Comparison of ENCODE assay signal across 8 mouse cellular contexts in genomic region chr2:93849505-93850089, GRCm38 (mm10). TPM values are rescaled to one million over a fixed set of nuclear protein-coding genes. Genes with fewer than 3 reads are reported as not detected.
DNase-seq lines count a peak whose midpoint lies in the region; ATAC-seq and TF ChIP-seq lines count a peak whose summit lies in the region.

Gene Accs (minus strand): TSS chr2:93849943.

- peaks cover 2% of the 10 kb centered on the region for H3K4me1 ChIP-seq in ES-Bruce4 (ENCODE audit: control insufficient read depth, insufficient read depth, low read length)
- H3K4me1 ChIP-seq in forebrain, embryonic 12.5 days: peaks cover 14% of the 10 kb centered on the region
- peaks cover 8% of the 10 kb centered on the region; the same call in 1 of the 2 replicates for H3K4me1 ChIP-seq in liver, postnatal 0 days (ENCODE audit: insufficient read depth)
- peaks cover 30% of the 10 kb centered on the region for H3K4me1 ChIP-seq in neural tube, embryonic 13.5 days (replicated peaks)

- no peaks in the 10 kb centered on the region for H3K27me3 ChIP-seq in ES-Bruce4 (ENCODE audit: control insufficient read depth, insufficient read depth, low read length, poor library complexity, severe bottlenecking)
- H3K27me3 ChIP-seq in forebrain, embryonic 12.5 days: peaks cover 11% of the 10 kb centered on the region; the same call in 1 of the 2 replicates
- no peaks in the 10 kb centered on the region for H3K27me3 ChIP-seq in liver, postnatal 0 days (ENCODE audit: insufficient read depth, low read length)
- H3K27me3 ChIP-seq in neural tube, embryonic 13.5 days: no peaks in the 10 kb centered on the region

- TF ChIP-seq EP300 in ES-Bruce4 (IDR thresholded peaks at IDR 0.05; ENCODE audit: insufficient read depth, low read depth, low read length): no peak
- TF ChIP-seq EP300 in liver, postnatal 0 days (IDR thresholded peaks at IDR 0.05; ENCODE audit: low read depth): no peak

- TF ChIP-seq POLR2A in ES-Bruce4 (IDR thresholded peaks at IDR 0.05; ENCODE audit: insufficient read depth, low read length): no peak

- intact Hi-C loops in heart, postnatal 10 days (cut with DNase I): no loop called here

- peak within 1 kb of the TSS; percentile 11 for H3K27ac ChIP-seq in ES-Bruce4 (ENCODE audit: insufficient read depth, low read length)
- peak within 1 kb of the TSS; percentile 81 for H3K27ac ChIP-seq in forebrain, embryonic 12.5 days
- peak within 1 kb of the TSS; percentile 70 for H3K27ac ChIP-seq in liver, postnatal 0 days (ENCODE audit: low read depth)
- peak within 1 kb of the TSS; percentile 82 for H3K27ac ChIP-seq in neural tube, embryonic 13.5 days (replicated peaks)

- no peaks in the 10 kb centered on the region for H3K36me3 ChIP-seq in ES-Bruce4 (ENCODE audit: control insufficient read depth, insufficient read depth, low read length, poor library complexity, severe bottlenecking)
- H3K36me3 ChIP-seq in forebrain, embryonic 12.5 days (replicated peaks): peaks cover 14% of the 10 kb centered on the region
- no peaks in the 10 kb centered on the region; the same call in 1 of the 2 replicates for H3K36me3 ChIP-seq in liver, postnatal 0 days (replicated peaks; ENCODE audit: insufficient read depth, low read length)
- peaks cover 10% of the 10 kb centered on the region for H3K36me3 ChIP-seq in neural tube, embryonic 13.5 days

- peak within 1 kb of the TSS; percentile 75 for H3K9ac ChIP-seq in ES-Bruce4 (ENCODE audit: low read depth, poor library complexity, severe bottlenecking)
- H3K9ac ChIP-seq in forebrain, embryonic 12.5 days: peak within 1 kb of the TSS; percentile 82
- peak within 1 kb of the TSS; percentile 75 for H3K9ac ChIP-seq in liver, postnatal 0 days (replicated peaks)
- peak within 1 kb of the TSS; percentile 78 for H3K9ac ChIP-seq in neural tube, embryonic 13.5 days

- peak; percentile 81 for ATAC-seq in cerebellum, adult (ENCODE audit: insufficient number of reproducible peaks, low FRiP score, low TSS enrichment)
- peak; percentile 88 for ATAC-seq in forebrain, embryonic 12.5 days (ENCODE audit: low FRiP score)
- peak; percentile 80 for ATAC-seq in liver, postnatal 0 days
- peak; percentile 81 for ATAC-seq in neural tube, embryonic 13.5 days (ENCODE audit: low read depth)

- TF ChIP-seq CTCF in ES-Bruce4 (IDR thresholded peaks at IDR 0.05; ENCODE audit: low read depth, low read length): peak; percentile 32
- peak; percentile 62 for TF ChIP-seq CTCF in liver, postnatal 0 days (IDR thresholded peaks at IDR 0.05; ENCODE audit: low read depth)

- WGBS in forebrain, embryonic 12.5 days: under 1% methylated on average over 28 of the region's 28 CpGs
- under 1% methylated on average over 28 of the region's 28 CpGs for WGBS in liver, postnatal 0 days (ENCODE audit: insufficient replicate concordance)
- WGBS in neural tube, embryonic 13.5 days: under 1% methylated on average over 28 of the region's 28 CpGs

- DNase-seq in heart, postnatal 10 days: peak; percentile 80 to 85
- peak; percentile 84 to 91 for DNase-seq in kidney, postnatal 4 days
- peak; percentile 73 for DNase-seq in liver, postnatal 0 days
- DNase-seq in telencephalon, adult 2 months (ENCODE audit: low read depth, low spot score): peak; percentile 59

- peak within 1 kb of the TSS; percentile 63 for H3K4me2 ChIP-seq in forebrain, embryonic 12.5 days
- H3K4me2 ChIP-seq in liver, postnatal 0 days (ENCODE audit: low read depth, low read length): peak within 1 kb of the TSS; percentile 93
- H3K4me2 ChIP-seq in neural tube, embryonic 13.5 days: peak within 1 kb of the TSS; percentile 59

- no peaks in the 10 kb centered on the region for H3K9me3 ChIP-seq in ES-Bruce4 (replicated peaks; ENCODE audit: control insufficient read depth, insufficient read depth, low read length, poor library complexity, severe bottlenecking)
- no peaks in the 10 kb centered on the region for H3K9me3 ChIP-seq in forebrain, embryonic 12.5 days
- H3K9me3 ChIP-seq in liver, postnatal 0 days (ENCODE audit: low read length): no peaks in the 10 kb centered on the region
- H3K9me3 ChIP-seq in neural tube, embryonic 13.5 days: no peaks in the 10 kb centered on the region

- peak within 1 kb of the TSS; percentile 78 for H3K4me3 ChIP-seq in ES-Bruce4 (ENCODE audit: low read depth, low read length)
- H3K4me3 ChIP-seq in forebrain, embryonic 12.5 days (replicated peaks): peak within 1 kb of the TSS; percentile 70
- H3K4me3 ChIP-seq in liver, postnatal 0 days (ENCODE audit: low read depth, low read length): peak within 1 kb of the TSS; percentile 72
- peak within 1 kb of the TSS; percentile 51 for H3K4me3 ChIP-seq in neural tube, embryonic 13.5 days

RNA-seq across cellular contexts. Expression of gene Accs, which starts in this region (rescaled TPM):
- polyA plus RNA-seq in ES-Bruce4 (2011; ENCODE audit: insufficient read depth, insufficient read length, low read depth, missing spikeins): 3.5 and 4.8 TPM in 2 replicates
- 7.8 and 8.3 TPM in 2 replicates for polyA plus RNA-seq in forebrain, embryonic 12.5 days (2016; fragmentation: Nextera tagmentation; extraction: Ambion mirVana)
- total RNA-seq in heart, postnatal 10 days (2021): 1 to 10 TPM; 5.4 to 7.6 TPM
- polyA plus RNA-seq in liver, postnatal 0 days (2015; fragmentation: Nextera tagmentation; extraction: Ambion mirVana): 1.3 and 1.6 TPM in 2 replicates
- polyA plus RNA-seq in neural tube, embryonic 13.5 days (2015; fragmentation: Nextera tagmentation; extraction: Ambion mirVana): 5.1 and 7.1 TPM in 2 replicates

Comparison
In these comparisons a context has a peak if more than half of its experiments do, and no peak if none do; other contexts are left out.
1. Peak in every context shown above with its lines: DNase-seq, ATAC-seq, H3K4me3 ChIP-seq and H3K27ac ChIP-seq.
2. H3K27ac ChIP-seq: peak in every context shown above with its lines; median percentile 82 in neural tube, embryonic 13.5 days; 81 in forebrain, embryonic 12.5 days; 70 in liver, postnatal 0 days; 11 in ES-Bruce4.